Mouse (Mus musculus) midbrain, embryonic 10.5 days (tissue): Measurements from ENCODE around the gene Gyg. TPM values are rescaled to one million over a fixed set of nuclear protein-coding genes. Genes with fewer than 3 reads are reported as not detected.
"Not testable (repeated sequence)": the region's sequence is repeated elsewhere in the genome, so short reads cannot be mapped to it uniquely, and the experiment has no call there.

Experiments
- DNase-seq: peaks from one replicate; pipeline ENCODE4 v3.0.0-alpha.2; 2017; ENCODE audit warnings: low spot score
- H3K27ac ChIP-seq: fragments of 300-500 bp; sonication (generic); replicated peaks from 2 replicates; pipeline ENCODE4 v1.5.1; 2016; ENCODE audit warnings: mild to moderate bottlenecking
- H3K27me3 ChIP-seq: fragments of 300-500 bp; sonication (generic); 2 replicates; pipeline ENCODE4 v1.6.1; 2016; ENCODE audit warnings: low read depth, mild to moderate bottlenecking; ENCODE audit not compliant: poor library complexity, severe bottlenecking
- H3K36me3 ChIP-seq: fragments of 300-500 bp; sonication (generic); 2 replicates; pipeline ENCODE4 v1.6.1; 2016; ENCODE audit warnings: mild to moderate bottlenecking, moderate library complexity
- H3K4me1 ChIP-seq: fragments of 300-500 bp; sonication (generic); 2 replicates; pipeline ENCODE4 v1.6.1; 2016
- H3K4me3 ChIP-seq: fragments of 300-500 bp; sonication (generic); 2 replicates; pipeline ENCODE4 v1.5.1; 2016; ENCODE audit warnings: mild to moderate bottlenecking, moderate library complexity
- H3K9me3 ChIP-seq: fragments of 300-500 bp; sonication (generic); replicated peaks from 2 replicates; pipeline ENCODE4 v1.6.1; 2016; ENCODE audit warnings: mild to moderate bottlenecking
- WGBS: fragments of 180-500 bp; shearing (Covaris S2); methylation state at CpG from one replicate; pipeline ENCODE4 v1.1.7; 2016; 5-methylcytosine and 5-hydroxymethylcytosine counted together
- polyA plus RNA-seq: library from polyadenylated mRNA; unstranded; fragments of >200 nt; fragmentation: Nextera tagmentation; extraction: Ambion mirVana; gene quantifications from 2 replicates; pipeline ENCODE4 v1.2.1, GENCODE M21; 2016

Gyg gene
- polyA plus RNA-seq, 1 experiment from 2014 or later = 37.4 TPM

- H3K4me1 ChIP-seq = no peaks in the 10 kb centered on the region
- no peak for DNase-seq
- no peak overlapping the region for H3K27ac ChIP-seq
- H3K9me3 ChIP-seq = no peaks in the 10 kb centered on the region
- peaks cover 10% of the 10 kb centered on the region for H3K36me3 ChIP-seq
- WGBS = 67% methylated on average over 2 of the region's 2 CpGs
- H3K27me3 ChIP-seq = no peaks in the 10 kb centered on the region
- no peak overlapping the region for H3K4me3 ChIP-seq
Measured at GRCm38 (mm10) chr3:20127047-20127595, 28.0 kb downstream of the Gyg start.

GRCm38 (mm10) chr3:20125604-20126003 is 29.5 kb downstream of the Gyg start:
- no peaks in the 10 kb centered on the region for H3K4me1 ChIP-seq
- 90% methylated on average over 5 of the region's 5 CpGs for WGBS
- H3K9me3 ChIP-seq = no peaks in the 10 kb centered on the region
- H3K36me3 ChIP-seq = peaks cover 12% of the 10 kb centered on the region
- DNase-seq = no peak
- H3K27ac ChIP-seq = no peak overlapping the region
- no peaks in the 10 kb centered on the region for H3K27me3 ChIP-seq
- no peak overlapping the region for H3K4me3 ChIP-seq

- H3K36me3 ChIP-seq = peaks cover 28% of the 10 kb centered on the region
- H3K9me3 ChIP-seq, H3K27ac ChIP-seq, H3K4me1 ChIP-seq, H3K4me3 ChIP-seq, DNase-seq, H3K27me3 ChIP-seq: not testable (repeated sequence)
- WGBS = 94% methylated on average over 5 of the region's 5 CpGs
Measured at GRCm38 (mm10) chr3:20121582-20121981, 33.5 kb downstream of the Gyg start.

GRCm38 (mm10) chr3:20119686-20120244 is 35.4 kb downstream of the Gyg start:
- H3K36me3 ChIP-seq = peaks cover 26% of the 10 kb centered on the region
- no peaks in the 10 kb centered on the region for H3K4me1 ChIP-seq
- no peaks in the 10 kb centered on the region for H3K9me3 ChIP-seq
- no peaks in the 10 kb centered on the region for H3K27me3 ChIP-seq
- H3K4me3 ChIP-seq = no peak overlapping the region
- DNase-seq = no peak
- H3K27ac ChIP-seq = no peak overlapping the region
- WGBS = 60% methylated on average over 4 of the region's 4 CpGs

GRCm38 (mm10) chr3:20119044-20119591 is 36.0 kb downstream of the Gyg start:
- Histone ChIP-seq H3K4me1 (no peaks in the 10 kb centered on the region), H3K4me3 (no peak overlapping the region), H3K9me3 (no peaks in the 10 kb centered on the region), H3K27me3 (no peaks in the 10 kb centered on the region), H3K27ac (no peak overlapping the region), H3K36me3 (peaks cover 26% of the 10 kb centered on the region)
- no peak for DNase-seq
- 88% methylated on average over 19 of the region's 19 CpGs for WGBS

- no peak for DNase-seq
- H3K27me3 ChIP-seq = no peaks in the 10 kb centered on the region
- H3K9me3 ChIP-seq = no peaks in the 10 kb centered on the region
- H3K36me3 ChIP-seq = peaks cover 33% of the 10 kb centered on the region
- WGBS = 95% methylated on average over 2 of the region's 2 CpGs
- H3K4me1 ChIP-seq = no peaks in the 10 kb centered on the region
- no peak overlapping the region for H3K4me3 ChIP-seq
- no peak overlapping the region for H3K27ac ChIP-seq
Measured at GRCm38 (mm10) chr3:20111913-20112312, 43.2 kb downstream of the Gyg start.

- DNase-seq = no peak
- Histone ChIP-seq H3K27ac (no peak overlapping the region), H3K27me3 (no peaks in the 10 kb centered on the region), H3K4me3 (no peak overlapping the region), H3K4me1 (no peaks in the 10 kb centered on the region), H3K36me3 (peaks cover 30% of the 10 kb centered on the region), H3K9me3 (no peaks in the 10 kb centered on the region)
- WGBS = 92% methylated on average over 5 of the region's 5 CpGs
Measured at GRCm38 (mm10) chr3:20108881-20109280, 46.2 kb downstream of the Gyg start.

GRCm38 (mm10) chr3:20104776-20105175 is 50.3 kb downstream of the Gyg start:
- H3K27me3 ChIP-seq = no peaks in the 10 kb centered on the region
- no peak overlapping the region for H3K27ac ChIP-seq
- peaks cover 21% of the 10 kb centered on the region for H3K36me3 ChIP-seq
- H3K4me1 ChIP-seq = no peaks in the 10 kb centered on the region
- 94% methylated on average over 2 of the region's 2 CpGs for WGBS
- no peaks in the 10 kb centered on the region for H3K9me3 ChIP-seq
- no peak for DNase-seq
- no peak overlapping the region for H3K4me3 ChIP-seq

- WGBS = 95% methylated on average over 8 of the region's 8 CpGs
- DNase-seq = no peak
- Histone ChIP-seq H3K36me3 (peaks cover 17% of the 10 kb centered on the region), H3K4me3 (no peak overlapping the region), H3K4me1 (no peaks in the 10 kb centered on the region), H3K27ac (no peak overlapping the region), H3K27me3 (no peaks in the 10 kb centered on the region), H3K9me3 (no peaks in the 10 kb centered on the region)
Measured at GRCm38 (mm10) chr3:20104318-20104717, 50.8 kb downstream of the Gyg start.

GRCm38 (mm10) chr3:20103830-20104229 is 51.3 kb downstream of the Gyg start:
- Histone ChIP-seq H3K9me3 (no peaks in the 10 kb centered on the region), H3K4me3 (no peak overlapping the region), H3K4me1 (no peaks in the 10 kb centered on the region), H3K27me3 (no peaks in the 10 kb centered on the region), H3K36me3 (peaks cover 15% of the 10 kb centered on the region; the same call in 1 of the 2 replicates), H3K27ac (no peak overlapping the region)
- 89% methylated on average over 3 of the region's 3 CpGs for WGBS
- DNase-seq = no peak

- no peaks in the 10 kb centered on the region for H3K27me3 ChIP-seq
- H3K36me3 ChIP-seq = peaks cover 25% of the 10 kb centered on the region
- no peaks in the 10 kb centered on the region for H3K4me1 ChIP-seq
- H3K9me3 ChIP-seq = no peaks in the 10 kb centered on the region
- no peak for DNase-seq
- no peak overlapping the region for H3K27ac ChIP-seq
- H3K4me3 ChIP-seq = no peak overlapping the region
- WGBS = 87% methylated on average over 3 of the region's 3 CpGs
Measured at GRCm38 (mm10) chr3:20082161-20082560, 73.0 kb downstream of the Gyg start.

GRCm38 (mm10) chr3:20076145-20077053 is 78.7 kb downstream of the Gyg start:
- peaks cover 44% of the 10 kb centered on the region for H3K36me3 ChIP-seq
- H3K4me1 ChIP-seq = no peaks in the 10 kb centered on the region
- 86% methylated on average over 11 of the region's 11 CpGs for WGBS
- no peak overlapping the region for H3K4me3 ChIP-seq
- DNase-seq = no peak
- no peak overlapping the region for H3K27ac ChIP-seq
- no peaks in the 10 kb centered on the region for H3K9me3 ChIP-seq
- no peaks in the 10 kb centered on the region for H3K27me3 ChIP-seq
